Mouse (Mus musculus): ENCODE data around the gene Ace. TPM values are rescaled to one million over a fixed set of nuclear protein-coding genes. Genes with fewer than 3 reads are reported as not detected.

Ace gene
- polyA plus RNA-seq, 1 experiment from 2014 or later = 2.1 TPM

DNA sequence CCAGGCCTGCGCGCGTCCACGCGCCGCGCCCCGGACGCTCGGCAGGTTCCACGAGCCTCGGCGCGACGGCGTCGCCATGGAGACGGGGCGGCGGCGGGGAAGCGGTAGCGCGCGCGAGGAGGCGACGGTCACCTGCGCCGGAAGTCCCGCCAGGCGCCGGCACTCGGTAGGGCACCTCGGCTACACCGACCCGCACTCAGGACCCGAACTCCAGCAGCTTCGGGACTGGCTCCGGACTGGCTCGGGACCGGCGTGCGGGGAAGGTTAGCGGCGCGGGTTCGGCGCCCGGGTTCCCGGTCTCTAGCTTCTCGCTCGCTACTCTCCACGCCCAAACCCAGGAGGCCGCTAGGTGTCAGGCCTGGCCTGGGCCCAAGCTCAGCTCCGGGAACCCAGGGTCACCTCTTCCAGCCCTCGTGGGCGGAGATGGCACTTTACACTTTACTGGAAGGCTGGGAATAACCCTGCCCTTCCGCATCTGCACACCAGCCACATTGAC is 23.6 kb upstream of the Ace start:
- Histone ChIP-seq H3K36me3 (ENCODE audit: control insufficient read depth, insufficient read depth, low read length) (no peaks in the 10 kb centered on the region), H3K27ac (replicated peaks) (peak overlapping the region; percentile 94), H3K27me3 (ENCODE audit: control insufficient read depth, insufficient read depth, low read length) (no peaks in the 10 kb centered on the region), H3K4me1 (replicated peaks; ENCODE audit: control insufficient read depth, insufficient read depth) (peaks cover 6% of the 10 kb centered on the region), H3K9ac (ENCODE audit: low read length) (peak overlapping the region; percentile 77), H3K4me3 (ENCODE audit: low read depth, low read length) (peak overlapping the region; percentile 64), H3K9me3 (ENCODE audit: control insufficient read depth, low read length) (no peaks in the 10 kb centered on the region), H3K4me2 (replicated peaks; ENCODE audit: low read depth) (peak overlapping the region; percentile 95)
- TF ChIP-seq CTCF (IDR thresholded peaks at IDR 0.05; ENCODE audit: low read depth) (peak; percentile 71), EP300 (optimal IDR thresholded peaks at IDR 0.05) (no peak)
- peak; percentile 87 for DNase-seq (ENCODE audit: low spot score)
- peak; percentile 74 for ATAC-seq (ENCODE audit: low FRiP score, low TSS enrichment)
- WGBS = under 1% methylated on average over 56 of the region's 59 CpGs

DNA sequence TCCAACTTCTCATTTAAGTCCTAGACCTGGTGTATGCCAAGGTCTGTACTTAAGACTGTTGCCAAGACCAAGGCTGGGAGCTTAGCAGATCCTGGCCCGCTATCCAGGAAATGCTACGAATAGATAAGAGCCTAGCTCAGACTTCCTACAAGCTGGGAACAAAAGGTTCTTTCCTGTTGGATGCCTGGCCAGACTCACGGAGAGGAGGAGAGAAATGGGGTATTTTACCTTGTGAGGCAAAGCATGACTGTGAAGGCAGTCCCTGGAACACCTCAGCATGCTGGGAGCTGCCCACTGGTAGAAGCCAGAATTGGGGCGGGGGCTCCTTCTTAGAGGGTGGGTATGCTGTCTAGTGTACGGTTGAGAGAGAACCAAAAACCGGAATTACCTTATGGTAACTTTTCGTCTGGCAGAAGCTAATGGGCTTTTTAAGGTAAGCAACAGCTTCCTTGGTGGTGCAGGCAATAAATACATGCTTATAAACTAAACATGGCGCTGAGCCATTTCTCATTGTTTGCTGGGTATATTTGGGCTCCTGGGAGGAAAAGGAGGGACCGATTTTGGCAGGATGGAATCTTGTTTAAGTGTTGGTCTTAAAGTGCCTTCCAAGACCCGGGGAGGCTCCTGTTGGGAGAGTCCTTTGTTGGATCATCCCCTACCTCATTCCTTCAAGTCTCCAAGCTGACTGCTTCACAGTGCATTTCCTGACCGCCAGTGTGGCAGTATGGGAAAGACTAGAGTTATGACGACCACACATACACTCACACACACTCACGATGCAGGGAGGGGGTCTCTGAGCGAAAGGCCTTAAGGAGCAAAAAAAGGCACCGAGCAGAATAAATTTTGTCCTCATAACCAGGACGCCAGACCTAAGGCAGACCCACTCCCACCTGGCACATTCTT is 22.7 kb upstream of the Ace start:
- H3K4me1 ChIP-seq (replicated peaks; ENCODE audit: control insufficient read depth, insufficient read depth) = peaks cover 6% of the 10 kb centered on the region
- peak overlapping the region; percentile 95 for H3K4me2 ChIP-seq (replicated peaks; ENCODE audit: low read depth)
- peak; percentile 36 for DNase-seq (ENCODE audit: low spot score)
- peak; percentile 55 for ATAC-seq (ENCODE audit: low FRiP score, low TSS enrichment)
- no peaks in the 10 kb centered on the region for H3K27me3 ChIP-seq (ENCODE audit: control insufficient read depth, insufficient read depth, low read length)
- no peaks in the 10 kb centered on the region for H3K36me3 ChIP-seq (ENCODE audit: control insufficient read depth, insufficient read depth, low read length)
- no peak overlapping the region for H3K9ac ChIP-seq (ENCODE audit: low read length)
- 52% methylated on average over 16 of the region's 16 CpGs for WGBS
- no peaks in the 10 kb centered on the region for H3K9me3 ChIP-seq (ENCODE audit: control insufficient read depth, low read length)
- peak overlapping the region; percentile 94 for H3K27ac ChIP-seq (replicated peaks)
- H3K4me3 ChIP-seq (ENCODE audit: low read depth, low read length) = peak overlapping the region; percentile 64
- TF ChIP-seq EP300 (optimal IDR thresholded peaks at IDR 0.05) (no peak), CTCF (IDR thresholded peaks at IDR 0.05; ENCODE audit: low read depth) (no peak)

GRCm38 (mm10) chr11:105946694-105947154 is 21.0 kb upstream of the Ace start:
- H3K27me3 ChIP-seq (ENCODE audit: control insufficient read depth, insufficient read depth, low read length) = no peaks in the 10 kb centered on the region
- H3K9me3 ChIP-seq (ENCODE audit: control insufficient read depth, low read length) = no peaks in the 10 kb centered on the region
- TF ChIP-seq CTCF (IDR thresholded peaks at IDR 0.05; ENCODE audit: low read depth) = no peak
- TF ChIP-seq EP300 (optimal IDR thresholded peaks at IDR 0.05) = no peak
- 29% methylated on average over 11 of the region's 11 CpGs for WGBS
- no peak overlapping the region; the same call in 1 of the 2 replicates for H3K4me2 ChIP-seq (replicated peaks; ENCODE audit: low read depth)
- H3K27ac ChIP-seq (replicated peaks) = peak overlapping the region; percentile 71
- no peak overlapping the region for H3K9ac ChIP-seq (ENCODE audit: low read length)
- H3K36me3 ChIP-seq (ENCODE audit: control insufficient read depth, insufficient read depth, low read length) = no peaks in the 10 kb centered on the region
- DNase-seq (ENCODE audit: low spot score) (peak; percentile 48), ATAC-seq (ENCODE audit: low FRiP score, low TSS enrichment) (peak; percentile 18; the same call in 1 of the 2 replicates)
- H3K4me3 ChIP-seq (ENCODE audit: low read depth, low read length) = no peak overlapping the region
- peaks cover 6% of the 10 kb centered on the region for H3K4me1 ChIP-seq (replicated peaks; ENCODE audit: control insufficient read depth, insufficient read depth)

- Histone ChIP-seq H3K36me3 (ENCODE audit: control insufficient read depth, insufficient read depth, low read length) (no peaks in the 10 kb centered on the region), H3K9ac (ENCODE audit: low read length) (no peak overlapping the region), H3K27me3 (ENCODE audit: control insufficient read depth, insufficient read depth, low read length) (no peaks in the 10 kb centered on the region), H3K9me3 (ENCODE audit: control insufficient read depth, low read length) (no peaks in the 10 kb centered on the region), H3K4me3 (ENCODE audit: low read depth, low read length) (no peak overlapping the region), H3K4me2 (replicated peaks; ENCODE audit: low read depth) (no peak overlapping the region), H3K4me1 (replicated peaks; ENCODE audit: control insufficient read depth, insufficient read depth) (peaks cover 6% of the 10 kb centered on the region), H3K27ac (replicated peaks) (no peak overlapping the region)
- 62% methylated on average over 2 of the region's 2 CpGs for whole genome bisulfite sequencing
- no peak for TF ChIP-seq CTCF (IDR thresholded peaks at IDR 0.05; ENCODE audit: low read depth)
- ATAC-seq (ENCODE audit: low FRiP score, low TSS enrichment) (no peak), DNase-seq (ENCODE audit: low spot score) (no peak)
Measured at GRCm38 (mm10) chr11:105948255-105948654, 19.5 kb upstream of the Ace start.

GRCm38 (mm10) chr11:105950519-105950918 is 17.2 kb upstream of the Ace start:
- Histone ChIP-seq H3K9ac (ENCODE audit: low read length) (no peak overlapping the region), H3K4me3 (ENCODE audit: low read depth, low read length) (no peak overlapping the region), H3K4me1 (replicated peaks; ENCODE audit: control insufficient read depth, insufficient read depth) (peaks cover 2% of the 10 kb centered on the region; the same call in 1 of the 2 replicates), H3K36me3 (ENCODE audit: control insufficient read depth, insufficient read depth, low read length) (no peaks in the 10 kb centered on the region), H3K9me3 (ENCODE audit: control insufficient read depth, low read length) (no peaks in the 10 kb centered on the region), H3K4me2 (replicated peaks; ENCODE audit: low read depth) (no peak overlapping the region), H3K27ac (replicated peaks) (no peak overlapping the region), H3K27me3 (ENCODE audit: control insufficient read depth, insufficient read depth, low read length) (no peaks in the 10 kb centered on the region)
- TF ChIP-seq EP300 (optimal IDR thresholded peaks at IDR 0.05) = no peak
- no peak for TF ChIP-seq CTCF (IDR thresholded peaks at IDR 0.05; ENCODE audit: low read depth)
- DNase-seq (ENCODE audit: low spot score) (peak; percentile 65), ATAC-seq (ENCODE audit: low FRiP score, low TSS enrichment) (0 out of 2 replicates have a peak, but pooled peaks have one; percentile 63)
- WGBS = 47% methylated on average over 4 of the region's 4 CpGs

DNA sequence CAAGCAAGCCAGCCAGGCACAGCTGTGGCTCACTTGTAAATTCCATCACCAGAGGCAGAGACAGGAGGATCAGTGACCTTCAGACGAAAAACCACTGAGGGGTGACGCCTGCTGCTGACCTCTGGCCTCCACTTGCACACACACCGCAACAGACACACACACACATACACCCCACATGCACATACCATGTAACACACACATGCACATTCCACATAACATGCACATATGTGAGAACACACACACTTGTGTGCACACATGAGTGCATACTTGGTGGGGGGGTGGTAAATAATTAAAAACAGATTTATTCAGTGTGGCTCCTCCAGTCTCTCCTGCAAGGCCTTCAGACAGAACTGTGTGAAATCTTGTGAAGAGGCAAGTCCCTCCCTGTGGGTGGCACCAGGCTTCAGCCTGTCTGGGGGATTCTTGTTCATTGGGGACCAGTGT is 16.1 kb upstream of the Ace start:
- TF ChIP-seq CTCF (IDR thresholded peaks at IDR 0.05; ENCODE audit: low read depth) (no peak), EP300 (optimal IDR thresholded peaks at IDR 0.05) (no peak)
- H3K27ac ChIP-seq (replicated peaks) = no peak overlapping the region

More for the DNA sequence above, 16.1 kb upstream of the Ace start:
- Histone ChIP-seq H3K9me3 (ENCODE audit: control insufficient read depth, low read length) (no peaks in the 10 kb centered on the region), H3K27me3 (ENCODE audit: control insufficient read depth, insufficient read depth, low read length) (no peaks in the 10 kb centered on the region), H3K36me3 (ENCODE audit: control insufficient read depth, insufficient read depth, low read length) (no peaks in the 10 kb centered on the region), H3K4me2 (replicated peaks; ENCODE audit: low read depth) (no peak overlapping the region), H3K9ac (ENCODE audit: low read length) (no peak overlapping the region), H3K4me1 (replicated peaks; ENCODE audit: control insufficient read depth, insufficient read depth) (no peaks in the 10 kb centered on the region; the same call in 1 of the 2 replicates), H3K4me3 (ENCODE audit: low read depth, low read length) (no peak overlapping the region)
- 62% methylated on average over 3 of the region's 3 CpGs for WGBS
- DNase-seq (ENCODE audit: low spot score) (no peak), ATAC-seq (ENCODE audit: low FRiP score, low TSS enrichment) (no peak)
